Mouse (Mus musculus) embryonic fibroblast, embryonic 13.5 days (primary cell): ENCODE measurements around the gene Ppil4.

Experiments
- CTCF ChIP-seq: IDR thresholded peaks from 2 replicates; pipeline ENCODE4 v1.5.1; 2011; ENCODE audit warnings: mild to moderate bottlenecking, control low read depth, low read length, moderate library complexity, borderline replicate concordance; ENCODE audit not compliant: insufficient read depth
- POLR2A ChIP-seq: IDR thresholded peaks from 2 replicates; pipeline ENCODE4 v1.6.1; 2011; ENCODE audit warnings: low read depth, mild to moderate bottlenecking, control low read depth, low read length, moderate library complexity

GRCm38 (mm10) chr10:7816476-7816875, 23.8 kb downstream of the Ppil4 start:
- TF ChIP-seq CTCF (no peak), POLR2A (no peak)
